Mouse (Mus musculus) hindbrain, embryonic 10.5 days (tissue): Measurements from ENCODE around the gene Agfg1. TPM values are rescaled to one million over a fixed set of nuclear protein-coding genes. Genes with fewer than 3 reads are reported as not detected.

Experiments used
- DNase-seq: peaks from one replicate; pipeline ENCODE4 v3.0.0-alpha.2; 2017; ENCODE audit warnings: low spot score
- H3K27ac ChIP-seq: fragments of 300-500 bp; sonication (generic); 2 replicates; pipeline ENCODE4 v1.5.1; 2016; ENCODE audit warnings: mild to moderate bottlenecking, moderate library complexity
- H3K27me3 ChIP-seq: fragments of 300-500 bp; sonication (generic); 2 replicates; pipeline ENCODE4 v1.6.1; 2016; ENCODE audit warnings: mild to moderate bottlenecking; ENCODE audit not compliant: poor library complexity, insufficient read depth, severe bottlenecking
- H3K36me3 ChIP-seq: fragments of 300-500 bp; sonication (generic); 2 replicates; pipeline ENCODE4 v1.6.1; 2016; ENCODE audit warnings: mild to moderate bottlenecking, moderate library complexity
- H3K4me1 ChIP-seq: fragments of 300-500 bp; sonication (generic); replicated peaks from 2 replicates; pipeline ENCODE4 v1.6.1; 2016; ENCODE audit warnings: mild to moderate bottlenecking
- H3K4me3 ChIP-seq: fragments of 300-500 bp; sonication (generic); 2 replicates; pipeline ENCODE4 v1.5.1; 2016; ENCODE audit warnings: mild to moderate bottlenecking, moderate library complexity
- H3K9me3 ChIP-seq: fragments of 300-500 bp; sonication (generic); 2 replicates; pipeline ENCODE4 v1.6.1; 2016; ENCODE audit warnings: mild to moderate bottlenecking, moderate library complexity
- WGBS: fragments of 180-500 bp; shearing (Covaris S2); methylation state at CpG from one replicate; pipeline ENCODE4 v1.1.7; 2016; 5-methylcytosine and 5-hydroxymethylcytosine counted together
- polyA plus RNA-seq: library from polyadenylated mRNA; unstranded; fragments of >200 nt; fragmentation: Nextera tagmentation; extraction: Ambion mirVana; gene quantifications from 2 replicates; pipeline ENCODE4 v1.2.1, GENCODE M21; 2016

The Agfg1 gene
- polyA plus RNA-seq, 1 experiment from 2014 or later = 27.6 TPM

DNA sequence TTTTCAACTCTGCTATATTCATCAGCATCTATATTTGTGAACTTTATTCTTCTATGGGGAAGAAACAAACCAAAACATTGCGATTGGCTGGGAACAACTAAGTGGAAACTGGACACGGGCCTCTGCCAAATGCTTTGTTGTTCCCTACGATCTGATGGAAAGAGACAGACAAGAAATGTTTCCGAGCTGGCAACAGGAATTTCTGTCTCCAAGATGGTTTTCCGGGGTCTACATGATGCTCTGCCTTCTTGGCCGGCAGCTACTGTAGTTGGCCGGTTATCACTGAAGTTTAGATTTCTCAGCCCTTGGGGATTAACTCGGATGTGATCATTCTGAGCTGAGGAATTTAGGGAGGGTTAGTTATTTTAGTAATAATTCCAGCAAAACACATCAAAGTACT, 32.9 kb upstream of the Agfg1 start:
- Histone ChIP-seq H3K27ac (no peak overlapping the region), H3K9me3 (no peaks in the 10 kb centered on the region), H3K36me3 (no peaks in the 10 kb centered on the region), H3K4me3 (no peak overlapping the region), H3K27me3 (no peaks in the 10 kb centered on the region), H3K4me1 (no peaks in the 10 kb centered on the region)
- no peak for DNase-seq
- WGBS = 88% methylated on average over 8 of the region's 8 CpGs

DNA sequence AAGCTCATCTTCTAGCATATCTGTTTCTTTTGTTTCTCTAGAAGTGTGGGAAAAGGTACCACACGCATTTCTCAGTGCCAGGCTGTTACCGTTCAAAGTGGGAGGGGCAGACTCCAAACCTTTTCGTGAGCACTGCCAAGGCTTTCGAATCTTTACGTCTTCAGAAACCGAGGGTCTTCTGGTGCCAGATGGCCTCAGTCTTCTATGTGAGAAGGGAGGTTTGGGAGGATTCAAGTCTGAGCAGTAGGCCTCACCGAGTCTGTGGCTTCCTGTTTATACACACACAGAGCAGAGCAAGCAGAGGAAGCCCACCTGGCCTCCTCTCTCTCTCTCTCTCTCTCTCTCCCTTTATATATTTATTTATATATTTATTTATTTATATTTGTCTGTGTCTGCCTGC, 32.1 kb upstream of the Agfg1 start:
- Histone ChIP-seq H3K4me3 (no peak overlapping the region), H3K27ac (no peak overlapping the region), H3K9me3 (no peaks in the 10 kb centered on the region), H3K27me3 (no peaks in the 10 kb centered on the region), H3K36me3 (no peaks in the 10 kb centered on the region), H3K4me1 (no peaks in the 10 kb centered on the region)
- no peak for DNase-seq
- 92% methylated on average over 7 of the region's 7 CpGs for WGBS

DNA sequence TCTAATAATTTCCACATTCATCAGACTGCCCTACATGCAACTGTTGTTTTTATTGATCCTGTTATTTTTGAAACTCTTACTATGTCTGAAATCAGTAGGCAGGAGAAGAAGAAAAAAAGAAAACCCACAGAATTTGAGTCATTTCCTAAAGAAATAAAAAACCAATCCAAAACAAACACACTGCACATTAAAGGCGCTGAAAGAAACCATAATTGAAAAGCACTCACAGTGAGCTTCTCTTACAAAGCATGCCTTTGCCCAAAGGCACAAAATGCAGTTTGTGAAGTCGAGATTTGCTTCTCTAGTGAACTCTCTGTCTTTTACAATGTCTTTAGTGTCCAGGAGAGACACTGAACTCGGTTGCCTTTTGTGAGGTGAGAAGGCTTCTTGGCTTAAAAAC, 30.7 kb upstream of the Agfg1 start:
- 75% methylated on average over 3 of the region's 3 CpGs for WGBS
- Histone ChIP-seq H3K36me3 (no peaks in the 10 kb centered on the region), H3K4me1 (no peaks in the 10 kb centered on the region), H3K9me3 (no peaks in the 10 kb centered on the region), H3K4me3 (no peak overlapping the region), H3K27me3 (no peaks in the 10 kb centered on the region), H3K27ac (no peak overlapping the region)
- DNase-seq = no peak

- no peaks in the 10 kb centered on the region for H3K9me3 ChIP-seq
- H3K4me3 ChIP-seq = no peak overlapping the region
- DNase-seq = no peak
- 49% methylated on average over 1 of the region's 1 CpGs for WGBS
- no peaks in the 10 kb centered on the region for H3K4me1 ChIP-seq
- H3K27ac ChIP-seq = no peak overlapping the region
- no peaks in the 10 kb centered on the region for H3K27me3 ChIP-seq
- no peaks in the 10 kb centered on the region for H3K36me3 ChIP-seq
Observed at GRCm38 (mm10) chr1:82811766-82812165, 27.5 kb upstream of the Agfg1 start.

GRCm38 (mm10) chr1:82815941-82816716, 23.2 kb upstream of the Agfg1 start:
- no peak for DNase-seq
- Histone ChIP-seq H3K36me3 (no peaks in the 10 kb centered on the region), H3K4me3 (no peak overlapping the region), H3K27ac (peak overlapping the region; percentile 45), H3K9me3 (no peaks in the 10 kb centered on the region), H3K27me3 (no peaks in the 10 kb centered on the region), H3K4me1 (no peaks in the 10 kb centered on the region; the same call in 1 of the 2 replicates)
- 79% methylated on average over 17 of the region's 17 CpGs for WGBS

DNA sequence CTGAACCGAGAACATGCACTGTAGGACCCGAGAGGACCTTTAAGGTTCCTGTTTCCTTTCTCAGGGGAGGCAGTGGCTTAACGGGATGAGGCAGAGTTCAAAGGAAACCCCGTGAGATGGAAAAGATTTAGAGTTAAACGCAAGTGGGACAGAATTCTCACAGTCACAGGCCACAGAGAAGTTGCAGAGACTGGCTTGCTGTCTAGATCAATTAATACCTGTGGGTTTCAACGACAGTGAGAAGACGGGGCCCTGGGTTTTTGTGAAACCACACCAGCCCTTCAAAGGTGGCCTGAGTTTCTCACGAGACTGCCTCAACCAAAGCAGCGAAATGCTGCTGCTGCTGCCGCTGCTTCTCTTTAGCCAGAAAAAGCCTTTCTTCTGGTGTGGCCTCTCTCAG, 19.9 kb upstream of the Agfg1 start:
- H3K4me3 ChIP-seq = no peak overlapping the region
- DNase-seq = no peak
- no peaks in the 10 kb centered on the region for H3K36me3 ChIP-seq
- no peaks in the 10 kb centered on the region for H3K27me3 ChIP-seq
- no peak overlapping the region for H3K27ac ChIP-seq
- no peaks in the 10 kb centered on the region; the same call in 1 of the 2 replicates for H3K4me1 ChIP-seq
- H3K9me3 ChIP-seq = no peaks in the 10 kb centered on the region
- WGBS = 70% methylated on average over 10 of the region's 10 CpGs

GRCm38 (mm10) chr1:82820179-82820578, 19.1 kb upstream of the Agfg1 start:
- no peaks in the 10 kb centered on the region for H3K27me3 ChIP-seq
- H3K4me3 ChIP-seq = no peak overlapping the region
- H3K36me3 ChIP-seq = no peaks in the 10 kb centered on the region
- H3K9me3 ChIP-seq = no peaks in the 10 kb centered on the region
- 74% methylated on average over 15 of the region's 15 CpGs for WGBS
- H3K4me1 ChIP-seq = no peaks in the 10 kb centered on the region; the same call in 1 of the 2 replicates
- no peak overlapping the region for H3K27ac ChIP-seq
- DNase-seq = no peak

- Histone ChIP-seq H3K27ac (no peak overlapping the region), H3K36me3 (no peaks in the 10 kb centered on the region), H3K4me3 (no peak overlapping the region), H3K9me3 (no peaks in the 10 kb centered on the region), H3K27me3 (no peaks in the 10 kb centered on the region), H3K4me1 (no peaks in the 10 kb centered on the region; the same call in 1 of the 2 replicates)
- no peak for DNase-seq
- 81% methylated on average over 3 of the region's 3 CpGs for WGBS
Observed at GRCm38 (mm10) chr1:82820626-82821186, 18.6 kb upstream of the Agfg1 start.

DNA sequence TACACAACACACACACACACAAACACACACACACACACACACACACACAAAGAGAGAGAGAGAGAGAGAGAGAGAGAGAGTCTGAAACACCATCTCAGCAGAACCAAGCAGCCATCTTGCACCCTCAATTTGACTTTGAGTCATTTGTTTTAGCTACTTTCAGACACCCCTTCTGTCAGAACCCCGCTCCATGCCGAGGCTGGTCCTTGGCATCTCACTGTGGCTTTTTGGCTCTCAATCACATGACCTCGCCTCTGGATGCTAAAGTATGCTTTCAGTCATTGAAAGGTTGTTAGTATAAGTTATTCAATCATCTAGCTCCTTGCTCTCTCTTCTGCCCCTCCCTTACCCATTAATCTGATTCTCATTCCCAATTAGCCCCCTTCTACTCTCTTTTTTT, 17.4 kb upstream of the Agfg1 start:
- no peak overlapping the region for H3K4me3 ChIP-seq
- no peaks in the 10 kb centered on the region for H3K9me3 ChIP-seq
- H3K36me3 ChIP-seq = no peaks in the 10 kb centered on the region
- no peaks in the 10 kb centered on the region; the same call in 1 of the 2 replicates for H3K4me1 ChIP-seq
- no peak for DNase-seq
- WGBS = 86% methylated on average over 3 of the region's 3 CpGs
- no peak overlapping the region for H3K27ac ChIP-seq
- no peaks in the 10 kb centered on the region for H3K27me3 ChIP-seq

GRCm38 (mm10) chr1:82824147-82824546, 15.1 kb upstream of the Agfg1 start:
- 86% methylated on average over 6 of the region's 6 CpGs for WGBS
- no peaks in the 10 kb centered on the region for H3K36me3 ChIP-seq
- DNase-seq = no peak
- H3K27ac ChIP-seq = no peak overlapping the region
- no peaks in the 10 kb centered on the region for H3K9me3 ChIP-seq
- no peaks in the 10 kb centered on the region; the same call in 1 of the 2 replicates for H3K4me1 ChIP-seq
- no peak overlapping the region for H3K4me3 ChIP-seq
- no peaks in the 10 kb centered on the region for H3K27me3 ChIP-seq

DNA sequence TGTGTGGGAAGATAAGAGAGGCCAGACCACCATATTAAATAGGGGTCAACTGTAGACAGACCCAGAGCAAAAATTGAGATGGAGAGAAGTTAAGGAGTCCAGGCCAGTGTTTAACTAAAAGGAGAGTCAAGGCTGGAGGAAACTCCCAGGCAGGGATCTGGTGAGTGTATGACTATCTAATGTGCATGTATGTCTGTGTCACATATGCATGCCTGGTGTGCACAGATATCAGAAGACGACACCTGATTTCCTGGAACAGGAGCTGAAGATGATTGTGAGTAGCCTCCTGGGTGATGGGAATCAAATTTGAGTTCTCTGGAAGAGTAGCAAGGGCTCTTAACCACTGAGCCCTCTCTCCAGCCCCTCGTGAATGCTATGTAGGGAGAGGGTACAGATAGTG, 14.0 kb upstream of the Agfg1 start:
- Histone ChIP-seq H3K4me3 (no peak overlapping the region), H3K9me3 (no peaks in the 10 kb centered on the region), H3K27me3 (no peaks in the 10 kb centered on the region), H3K36me3 (no peaks in the 10 kb centered on the region), H3K27ac (no peak overlapping the region), H3K4me1 (no peaks in the 10 kb centered on the region; the same call in 1 of the 2 replicates)
- 92% methylated on average over 2 of the region's 2 CpGs for WGBS
- no peak for DNase-seq

DNA sequence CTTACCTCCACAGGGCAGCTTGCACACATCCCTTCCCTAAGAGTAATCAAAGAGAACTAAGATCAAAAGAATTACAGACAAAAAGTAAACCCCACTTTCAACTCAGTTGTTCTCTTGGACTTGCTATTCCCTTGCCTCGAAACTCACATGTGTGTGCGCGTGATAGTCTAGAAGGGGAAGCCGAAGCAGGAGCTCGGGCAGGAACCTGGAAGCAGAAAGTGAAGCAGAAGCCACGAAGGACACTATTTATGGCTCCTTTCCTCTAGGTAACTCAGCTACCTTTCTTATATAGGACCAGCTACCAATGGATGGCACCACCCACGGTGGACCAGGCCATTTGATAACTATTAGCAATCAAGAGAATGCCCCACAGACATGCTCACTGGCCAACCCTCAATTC, 13.5 kb upstream of the Agfg1 start:
- H3K27me3 ChIP-seq = no peaks in the 10 kb centered on the region

GRCm38 (mm10) chr1:82826911-82827310, 12.4 kb upstream of the Agfg1 start:
- peaks cover 5% of the 10 kb centered on the region for H3K4me1 ChIP-seq
- no peaks in the 10 kb centered on the region for H3K9me3 ChIP-seq
- H3K4me3 ChIP-seq = no peak overlapping the region
- H3K36me3 ChIP-seq = no peaks in the 10 kb centered on the region
- no peak for DNase-seq
- H3K27ac ChIP-seq = no peak overlapping the region
- H3K27me3 ChIP-seq = no peaks in the 10 kb centered on the region
- 49% methylated on average over 5 of the region's 5 CpGs for WGBS

More for the DNA sequence above, 13.5 kb upstream of the Agfg1 start:
- 89% methylated on average over 7 of the region's 7 CpGs for WGBS
- Histone ChIP-seq H3K4me3 (no peak overlapping the region), H3K36me3 (no peaks in the 10 kb centered on the region), H3K27ac (no peak overlapping the region), H3K9me3 (no peaks in the 10 kb centered on the region), H3K4me1 (no peaks in the 10 kb centered on the region)
- DNase-seq = no peak
